Mouse (Mus musculus): ENCODE results near the gene Baz2b. TPM values are rescaled to one million over a fixed set of nuclear protein-coding genes. Genes with fewer than 3 reads are reported as not detected.

Gene Baz2b
- total RNA-seq, 2 experiments from 2014 or later, result 64.2 to 67.9 TPM

GRCm38 (mm10) chr2:59952286-59953014 is 257.2 kb downstream of the Baz2b start:
- intact Hi-C loops (cut with DNase I), result no loop called here
- no peak overlapping the region for H3K27ac ChIP-seq
- no peak for TF ChIP-seq CTCF (IDR thresholded peaks at IDR 0.05)
- DNase-seq (ENCODE audit: extremely low spot score in 1 of 2, low spot score in 2 of 2), result no peak
- H3K4me3 ChIP-seq, result no peak overlapping the region

DNA sequence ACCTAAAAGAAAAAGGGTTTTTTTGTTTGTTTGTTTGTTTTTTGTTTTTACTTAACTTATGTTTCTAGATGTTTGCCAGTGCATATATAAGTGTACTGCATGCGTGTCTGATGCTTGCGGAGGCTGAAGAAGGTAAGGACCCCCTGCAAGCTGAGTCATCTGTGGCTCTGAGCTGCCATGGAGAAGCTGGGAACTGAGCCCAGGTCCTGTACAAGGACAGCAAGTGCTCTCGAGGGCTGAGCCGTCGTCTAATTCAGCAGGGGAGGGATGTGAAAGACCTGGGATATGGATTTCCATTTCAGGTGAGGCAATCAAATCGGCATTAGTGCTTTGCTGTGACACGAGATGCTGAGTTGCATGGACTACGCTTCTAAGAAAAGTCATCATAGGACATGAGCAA is 257.9 kb downstream of the Baz2b start:
- intact Hi-C loops (cut with DNase I), result no loop called here
- Histone ChIP-seq H3K27ac (no peak overlapping the region), H3K4me3 (no peak overlapping the region)
- TF ChIP-seq CTCF (IDR thresholded peaks at IDR 0.05), result no peak
- no peak for DNase-seq (ENCODE audit: extremely low spot score in 1 of 2, low spot score in 2 of 2)

GRCm38 (mm10) chr2:59951127-59951526 is 258.5 kb downstream of the Baz2b start:
- DNase-seq (ENCODE audit: extremely low spot score in 1 of 2, low spot score in 2 of 2), result no peak
- Histone ChIP-seq H3K27ac (no peak overlapping the region), H3K4me3 (no peak overlapping the region)
- TF ChIP-seq CTCF (IDR thresholded peaks at IDR 0.05), result no peak
- intact Hi-C loops (cut with DNase I), result no loop called here

DNA sequence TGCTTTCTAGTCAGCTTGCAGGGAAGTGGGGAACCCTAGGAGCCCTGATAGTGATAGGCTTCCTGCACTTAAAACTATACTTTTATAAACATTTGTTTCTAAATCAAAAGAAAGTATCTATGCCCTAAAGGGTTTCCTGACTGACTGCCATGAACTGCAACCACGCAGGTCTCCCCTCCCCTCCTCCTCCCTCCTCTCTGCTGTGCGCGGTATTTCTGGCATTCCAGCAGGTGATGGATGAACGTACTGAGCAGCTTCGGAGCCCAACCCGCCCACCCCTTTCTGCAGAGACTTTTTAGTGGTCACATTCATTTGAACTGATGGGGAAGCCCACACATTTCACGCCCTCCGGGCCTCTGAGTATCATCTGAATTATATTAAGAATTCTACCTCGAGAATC is 273.3 kb downstream of the Baz2b start:
- intact Hi-C loops (cut with DNase I), result no loop called here
- Histone ChIP-seq H3K27ac (no peak overlapping the region), H3K4me3 (no peak overlapping the region)
- DNase-seq (ENCODE audit: extremely low spot score in 1 of 2, low spot score in 2 of 2), result no peak
- no peak for TF ChIP-seq CTCF (IDR thresholded peaks at IDR 0.05)

DNA sequence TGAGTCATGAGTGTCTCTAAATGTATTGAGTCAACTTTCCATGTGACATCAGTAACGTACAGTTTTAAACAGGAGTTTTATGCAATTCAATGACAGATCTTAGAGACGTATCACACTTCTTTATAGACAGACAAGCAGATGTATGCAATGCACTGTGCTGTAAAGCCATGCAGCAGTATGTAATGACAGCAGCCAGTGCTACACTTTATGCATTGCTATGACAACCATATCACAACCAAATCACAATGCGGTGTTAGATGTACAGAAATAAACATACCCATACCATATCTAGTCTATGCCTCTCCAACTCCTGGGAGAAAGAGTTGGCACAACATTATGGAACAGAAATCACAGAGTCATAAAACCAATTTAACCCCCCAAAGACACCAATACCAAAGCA is 276.5 kb downstream of the Baz2b start:
- no peak for DNase-seq (ENCODE audit: extremely low spot score in 1 of 2, low spot score in 2 of 2)
- H3K27ac ChIP-seq, result no peak overlapping the region
- no peak overlapping the region for H3K4me3 ChIP-seq
- no peak for TF ChIP-seq CTCF (IDR thresholded peaks at IDR 0.05)
- intact Hi-C loops (cut with DNase I), result no loop called here

DNA sequence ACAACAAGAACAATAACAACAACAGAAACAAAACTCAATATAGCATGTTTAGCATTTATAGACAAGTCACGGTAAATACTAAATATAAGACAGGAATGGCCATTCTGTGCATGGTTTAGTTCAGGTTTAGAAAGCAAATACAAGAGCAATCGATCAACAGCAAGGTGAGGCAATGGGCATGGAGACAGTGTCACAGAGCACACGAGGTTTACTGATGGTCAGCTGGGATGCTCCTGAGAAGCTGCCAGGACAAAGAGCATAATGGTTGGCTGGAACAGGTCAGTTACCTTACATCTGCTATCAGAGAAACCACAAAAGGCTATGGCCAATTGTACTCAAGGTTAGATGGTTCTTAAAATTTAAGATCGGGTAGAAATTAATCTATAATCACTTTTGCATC is 277.4 kb downstream of the Baz2b start:
- DNase-seq (ENCODE audit: extremely low spot score in 1 of 2, low spot score in 2 of 2), result no peak
- no peak for TF ChIP-seq CTCF (IDR thresholded peaks at IDR 0.05)
- H3K4me3 ChIP-seq, result no peak overlapping the region
- no peak overlapping the region for H3K27ac ChIP-seq
- intact Hi-C loops (cut with DNase I), result no loop called here

- no peak for DNase-seq (ENCODE audit: extremely low spot score in 1 of 2, low spot score in 2 of 2)
- no peak for TF ChIP-seq CTCF (IDR thresholded peaks at IDR 0.05)
- intact Hi-C loops (cut with DNase I), result no loop called here
- Histone ChIP-seq H3K4me3 (no peak overlapping the region), H3K27ac (no peak overlapping the region)
These were observed 296.0 kb downstream of the Baz2b start for GRCm38 (mm10) chr2:59913610-59914009.

- no peak for TF ChIP-seq CTCF (IDR thresholded peaks at IDR 0.05)
- Histone ChIP-seq H3K4me3 (no peak overlapping the region), H3K27ac (no peak overlapping the region)
- DNase-seq (ENCODE audit: extremely low spot score in 1 of 2, low spot score in 2 of 2), result no peak
- intact Hi-C loops (cut with DNase I), result no loop called here
These were observed 301.6 kb downstream of the Baz2b start for GRCm38 (mm10) chr2:59908048-59908447.

DNA sequence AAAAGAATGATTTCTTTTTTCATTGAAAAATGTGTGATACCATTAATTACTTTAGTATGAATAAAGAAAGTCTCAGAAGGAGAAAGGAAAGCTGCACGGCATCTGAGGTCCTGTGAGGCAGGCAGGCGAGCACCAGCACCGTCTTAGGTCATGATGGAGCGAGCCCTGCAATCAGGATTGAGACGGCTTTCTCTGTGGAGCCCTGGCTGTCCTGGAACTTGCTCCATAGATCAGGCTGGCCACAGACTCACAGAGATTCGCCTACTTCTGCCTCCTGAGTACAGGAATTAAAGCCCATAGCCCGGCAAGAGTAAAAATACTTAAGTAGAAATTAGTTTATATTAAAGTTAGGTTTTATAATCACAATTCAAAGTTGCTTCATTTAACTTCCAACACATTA is 305.6 kb downstream of the Baz2b start:
- intact Hi-C loops (cut with DNase I), result no loop called here
- DNase-seq (ENCODE audit: extremely low spot score in 1 of 2, low spot score in 2 of 2), result no peak
- no peak for TF ChIP-seq CTCF (IDR thresholded peaks at IDR 0.05)
- no peak overlapping the region for H3K27ac ChIP-seq
- H3K4me3 ChIP-seq, result no peak overlapping the region

DNA sequence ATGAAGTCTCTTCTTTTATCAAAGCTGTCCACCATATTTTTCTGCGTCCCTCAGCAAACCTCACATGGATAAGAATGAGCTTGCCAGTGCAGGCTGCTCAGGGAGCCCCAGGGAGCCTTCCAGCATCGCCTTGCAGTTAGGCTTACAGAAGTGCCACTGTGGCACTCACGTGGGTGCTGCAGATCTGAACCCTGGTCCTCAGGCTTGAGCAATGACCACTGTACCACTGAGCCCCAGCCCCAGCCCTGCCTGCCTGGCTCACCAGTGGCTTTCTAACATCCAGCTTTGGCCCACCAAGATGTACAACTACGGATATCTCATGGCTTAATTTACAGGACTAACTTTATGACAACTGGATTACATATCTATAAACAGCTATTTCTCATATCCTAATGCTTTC is 311.0 kb downstream of the Baz2b start:
- TF ChIP-seq CTCF (IDR thresholded peaks at IDR 0.05), result no peak
- Histone ChIP-seq H3K4me3 (no peak overlapping the region), H3K27ac (no peak overlapping the region)
- no peak for DNase-seq (ENCODE audit: extremely low spot score in 1 of 2, low spot score in 2 of 2)
- intact Hi-C loops (cut with DNase I), result no loop called here

- TF ChIP-seq CTCF (IDR thresholded peaks at IDR 0.05), result no peak
- H3K27ac ChIP-seq, result no peak overlapping the region
- no peak overlapping the region for H3K4me3 ChIP-seq
- DNase-seq (ENCODE audit: extremely low spot score in 1 of 2, low spot score in 2 of 2), result no peak
- intact Hi-C loops (cut with DNase I), result no loop called here
These were observed 311.5 kb downstream of the Baz2b start for GRCm38 (mm10) chr2:59898105-59898504.

DNA sequence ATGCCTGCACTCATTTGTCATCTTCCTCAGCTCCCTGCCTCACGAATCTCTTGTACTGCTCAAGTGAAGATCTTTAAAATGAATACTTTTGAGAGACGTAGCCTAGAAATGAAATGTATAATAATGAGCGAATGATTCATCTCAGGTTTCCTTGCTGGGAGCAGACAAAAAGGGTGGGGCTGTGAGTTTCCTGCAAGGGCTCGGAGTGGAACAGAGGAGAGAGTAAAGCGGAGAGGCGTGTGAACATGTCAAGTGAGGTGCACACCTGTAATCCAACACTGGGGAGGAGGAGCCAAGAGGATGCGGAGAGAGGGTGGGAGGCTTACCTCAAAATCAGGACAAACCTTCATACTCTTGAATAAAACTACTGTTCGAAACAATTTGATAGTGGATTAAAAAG is 312.8 kb downstream of the Baz2b start:
- no peak overlapping the region for H3K27ac ChIP-seq
- TF ChIP-seq CTCF (IDR thresholded peaks at IDR 0.05), result no peak
- intact Hi-C loops (cut with DNase I), result no loop called here
- H3K4me3 ChIP-seq, result no peak overlapping the region
- no peak for DNase-seq (ENCODE audit: extremely low spot score in 1 of 2, low spot score in 2 of 2)

DNA sequence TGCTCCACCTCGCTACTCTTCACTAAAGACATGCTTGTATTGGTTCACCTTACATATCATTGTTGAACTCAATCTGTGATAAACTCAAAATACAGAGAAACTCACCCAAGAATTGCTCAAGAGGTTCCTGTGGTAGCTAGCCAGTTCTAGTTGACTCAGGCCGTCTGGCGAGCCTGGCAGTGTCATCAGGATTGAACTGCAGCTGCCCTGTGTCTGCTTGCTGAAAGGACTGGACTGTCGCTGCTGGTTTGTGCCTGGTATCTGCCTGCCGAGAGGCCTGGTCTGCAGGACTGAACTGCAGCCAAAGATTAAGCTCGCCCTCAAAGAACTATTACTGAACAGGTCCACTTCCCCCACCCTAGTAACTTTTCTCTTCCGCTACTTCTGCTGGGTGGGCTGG is 313.2 kb downstream of the Baz2b start:
- no peak overlapping the region for H3K27ac ChIP-seq
- no peak for TF ChIP-seq CTCF (IDR thresholded peaks at IDR 0.05)
- H3K4me3 ChIP-seq, result no peak overlapping the region
- intact Hi-C loops (cut with DNase I), result no loop called here
- no peak for DNase-seq (ENCODE audit: extremely low spot score in 1 of 2, low spot score in 2 of 2)
